Mouse (Mus musculus): ENCODE measurements around the gene Gm47985. TPM values are rescaled to one million over a fixed set of nuclear protein-coding genes. Genes with fewer than 3 reads are reported as not detected.

The Gm47985 gene
- total RNA-seq, 2 experiments from 2014 or later = 0.16 TPM; not detected in 1

DNA sequence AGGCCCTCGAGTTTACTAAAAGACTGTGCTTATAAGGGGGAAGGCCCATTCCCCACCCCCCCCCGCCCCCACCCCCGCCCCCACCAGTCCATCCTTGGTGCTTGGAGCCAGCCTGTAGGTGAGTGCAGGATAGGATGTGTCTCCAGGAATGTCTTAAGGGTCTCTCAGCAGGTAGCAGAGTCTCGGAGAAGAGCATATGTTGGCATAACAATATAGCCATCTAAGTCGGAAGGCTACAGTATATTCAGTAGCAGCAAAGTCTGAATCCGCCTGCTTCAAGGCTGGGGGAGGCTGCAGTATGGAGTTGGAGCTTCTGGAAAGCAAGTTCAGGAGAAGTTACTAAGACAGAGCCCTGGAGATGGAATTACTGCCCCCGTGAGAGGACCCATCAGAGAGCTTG is 37.8 kb downstream of the Gm47985 start:
- no peak for DNase-seq

DNA sequence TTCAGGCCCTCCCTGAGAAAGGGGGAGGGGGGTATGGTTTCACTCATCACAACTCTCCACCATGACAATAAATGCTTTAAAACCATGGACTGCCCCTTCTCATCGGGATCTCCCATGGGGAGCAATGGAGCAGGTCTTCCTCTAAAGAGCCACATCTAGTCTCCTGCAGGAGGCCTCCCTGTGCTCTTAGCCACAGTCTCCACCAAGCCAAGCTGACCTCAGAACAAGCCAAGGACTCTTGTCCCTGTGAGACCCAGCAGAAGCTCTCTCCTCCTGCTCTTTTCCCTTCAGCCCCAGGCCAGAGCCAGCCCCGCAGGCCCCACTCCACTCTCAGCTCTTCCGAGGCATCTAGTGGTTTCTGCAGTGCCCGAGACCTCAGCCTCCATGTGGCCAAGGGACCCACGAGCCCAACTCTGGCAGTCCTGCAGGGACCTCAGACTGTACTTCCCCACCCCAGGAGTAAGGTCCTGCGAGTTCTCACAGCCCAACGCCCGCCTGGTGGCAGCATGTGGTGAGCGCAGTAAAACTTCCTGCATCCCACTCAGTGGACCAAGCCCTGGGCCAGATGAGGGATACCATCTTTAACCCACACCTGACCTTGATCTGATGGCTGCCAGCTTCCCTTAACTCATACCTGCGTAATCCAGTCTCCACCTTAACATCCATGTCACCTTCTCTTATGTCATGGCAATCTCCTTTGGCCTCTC is 40.4 kb downstream of the Gm47985 start:
- DNase-seq = no peak

DNA sequence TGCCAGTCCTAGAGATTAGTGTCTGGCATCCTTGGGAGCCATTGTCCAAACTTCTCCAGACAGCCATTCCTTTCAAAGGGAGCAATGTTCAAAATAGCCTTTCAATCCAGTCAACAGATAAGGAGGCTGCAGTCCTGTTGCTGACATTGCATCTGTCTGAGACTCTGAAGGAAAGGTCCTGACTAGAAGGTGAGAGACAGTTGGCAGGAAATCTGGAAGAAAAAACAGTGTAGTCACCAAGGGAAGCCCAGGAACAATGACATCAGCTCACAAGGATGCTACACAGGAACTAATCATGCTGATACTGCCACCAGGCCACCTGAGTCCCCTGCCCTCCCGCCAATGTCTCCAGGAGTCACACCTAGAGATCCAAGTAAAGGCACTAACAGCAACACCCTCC is 41.0 kb downstream of the Gm47985 start:
- no peak for DNase-seq

DNA sequence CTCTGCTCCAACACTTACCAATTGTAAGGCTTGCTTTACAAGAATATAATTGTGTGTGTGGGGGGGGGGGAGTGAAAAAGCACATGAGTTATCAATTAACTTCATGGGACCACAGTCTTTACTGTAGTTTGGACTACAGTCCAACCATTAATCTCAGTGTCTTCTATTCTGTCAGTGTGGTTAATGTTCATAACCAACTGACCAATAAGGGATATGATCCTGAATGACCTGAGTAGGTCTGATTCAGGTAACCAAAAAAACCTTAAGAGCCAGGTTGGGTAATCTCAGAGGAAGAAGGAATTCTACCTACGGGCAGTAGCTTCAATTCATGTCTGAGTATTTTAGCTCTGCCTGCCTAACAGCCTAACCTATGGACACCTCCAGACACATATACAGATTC is 42.2 kb downstream of the Gm47985 start:
- no peak for DNase-seq

DNA sequence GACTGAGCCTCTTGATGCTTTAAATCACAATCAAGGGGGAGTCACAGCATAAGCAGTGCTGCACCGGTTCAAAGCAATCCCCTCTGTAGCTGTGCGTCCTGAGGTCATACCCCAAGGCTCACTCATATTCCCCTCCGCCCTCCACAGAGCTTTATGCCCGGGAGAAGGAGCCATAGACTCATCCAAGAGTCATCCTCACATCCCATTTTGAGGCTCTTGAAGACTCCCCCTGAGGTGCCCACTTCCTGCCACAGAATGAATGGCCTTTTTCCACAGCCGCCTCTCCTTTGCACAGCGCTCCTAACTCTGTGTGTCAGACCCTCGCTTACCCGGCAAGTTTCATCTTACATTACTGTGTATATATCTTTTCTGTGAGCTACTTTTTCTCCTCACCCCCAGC is 45.2 kb downstream of the Gm47985 start:
- DNase-seq = no peak

DNA sequence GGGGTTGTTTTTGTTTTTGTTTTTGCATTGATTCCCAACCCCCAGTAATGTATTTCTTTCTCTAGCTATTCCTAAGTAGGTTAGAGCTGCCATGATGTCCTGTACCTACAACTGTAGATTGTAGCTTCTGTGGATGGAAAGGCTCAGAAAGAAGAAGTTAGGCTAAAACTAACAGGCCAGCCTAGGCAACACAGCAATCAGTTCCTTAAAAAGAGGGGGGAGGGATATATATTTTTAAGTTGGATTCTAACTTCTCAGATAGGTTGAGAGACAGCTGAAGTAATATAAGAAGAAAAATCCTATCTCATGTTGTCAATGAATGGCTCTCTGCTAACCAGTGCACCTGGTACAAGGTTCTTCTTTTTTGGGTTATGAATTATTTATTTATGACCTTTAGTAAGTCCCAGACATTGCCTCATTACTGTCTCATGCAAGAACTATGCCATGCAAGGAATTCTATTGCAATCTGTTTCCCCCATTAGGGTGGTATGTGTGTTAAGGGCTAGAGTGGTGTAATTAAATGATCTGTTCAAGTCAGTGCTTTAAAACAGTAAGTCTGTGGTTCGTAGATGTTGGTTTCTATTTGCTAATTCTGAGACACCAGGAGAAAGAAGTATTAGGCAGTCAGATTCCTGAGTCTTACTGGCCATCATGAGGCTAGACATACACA is 46.1 kb downstream of the Gm47985 start:
- no peak for DNase-seq

DNA sequence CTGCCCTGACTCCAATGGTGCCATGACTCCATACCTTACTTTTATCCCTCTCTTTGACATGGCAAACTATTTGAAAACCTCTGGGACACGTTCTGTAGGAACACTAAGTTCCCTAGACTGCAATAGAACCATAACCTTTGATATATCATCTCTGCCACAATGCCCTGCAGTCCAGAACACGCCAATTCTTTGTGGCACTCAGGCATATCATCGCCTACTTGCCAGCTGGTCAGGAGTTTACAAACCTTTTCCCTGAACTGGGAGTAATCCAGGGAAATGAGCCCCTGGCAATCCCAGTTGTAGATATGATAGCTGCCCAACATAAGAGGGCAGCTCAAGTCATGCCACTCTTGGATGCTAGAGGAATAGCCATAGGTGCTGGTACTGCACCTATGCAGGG is 50.0 kb downstream of the Gm47985 start:
- DNase-seq = no peak

DNA sequence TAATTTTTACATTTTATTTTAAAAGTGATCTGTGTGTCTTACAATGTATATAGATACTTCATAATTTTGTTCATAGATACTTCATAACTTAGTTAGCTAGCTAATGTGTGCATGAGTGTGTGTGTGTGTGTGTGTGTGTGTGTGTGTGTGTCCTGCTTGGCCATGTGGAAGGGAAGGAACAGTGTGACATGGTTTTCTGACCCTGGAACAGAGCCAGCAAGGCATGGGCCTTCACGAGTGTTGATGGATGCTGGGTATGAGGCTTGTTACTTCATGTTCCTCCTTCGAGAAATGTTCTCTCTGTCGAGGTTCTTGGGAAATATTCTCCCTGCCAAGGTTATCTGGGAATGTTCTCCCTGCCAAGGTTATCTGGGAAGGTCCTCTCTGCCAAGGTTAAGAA is 51.4 kb downstream of the Gm47985 start:
- DNase-seq = no peak

Other genes starting within 250 kb of the Gm47985 start
- 10 to 100 TPM; 10.3 to 13.1 TPM for gene Hmcn1, start 189.1 kb upstream of the Gm47985 start, total RNA-seq (2021)
- not detected for gene Gm8947, start 9.8 kb downstream of the Gm47985 start, total RNA-seq (2021)
- gene Gm47995, start 15.9 kb downstream of the Gm47985 start, total RNA-seq (2021) = not detected
- gene 3110040M04Rik, start 21.6 kb downstream of the Gm47985 start, total RNA-seq (2021) = not detected
- not detected for gene Gm47996, start 27.6 kb downstream of the Gm47985 start, total RNA-seq (2021)
- gene Ivns1abp, start 161.9 kb downstream of the Gm47985 start, total RNA-seq (2021) = 100 to 1,000 TPM; 107 to 127 TPM
- gene Swt1, start 245.9 kb downstream of the Gm47985 start, total RNA-seq (2021) = 1 to 10 TPM; 6.2 to 8.6 TPM
- gene Trmt1l, start 246.0 kb downstream of the Gm47985 start, total RNA-seq (2021) = 10 to 100 TPM; 10.0 to 14.0 TPM

All from gastrocnemius, postnatal 10 days (tissue).